Mouse (Mus musculus) limb, embryonic 10.5 days (tissue): Measurements from ENCODE around the gene Syn3. TPM values are rescaled to one million over a fixed set of nuclear protein-coding genes. Genes with fewer than 3 reads are reported as not detected.

Experiments
- DNase-seq: peaks from one replicate; pipeline ENCODE4 v3.0.0-alpha.2; 2017; ENCODE audit warnings: low spot score
- H3K27ac ChIP-seq: fragments of 300-500 bp; sonication (generic); 2 replicates; pipeline ENCODE4 v1.5.1; 2016; ENCODE audit warnings: mild to moderate bottlenecking
- H3K27me3 ChIP-seq: fragments of 300-500 bp; sonication (generic); 2 replicates; pipeline ENCODE4 v1.6.1; 2016; ENCODE audit warnings: low read depth, mild to moderate bottlenecking; ENCODE audit not compliant: poor library complexity, severe bottlenecking
- H3K36me3 ChIP-seq: fragments of 300-500 bp; sonication (generic); 2 replicates; pipeline ENCODE4 v1.6.1; 2016; ENCODE audit warnings: mild to moderate bottlenecking, moderate library complexity
- H3K4me1 ChIP-seq: fragments of 300-500 bp; sonication (generic); 2 replicates; pipeline ENCODE4 v1.6.1; 2016
- H3K4me3 ChIP-seq: fragments of 300-500 bp; sonication (generic); 2 replicates; pipeline ENCODE4 v1.5.1; 2016; ENCODE audit warnings: mild to moderate bottlenecking, moderate library complexity
- H3K9me3 ChIP-seq: fragments of 300-500 bp; sonication (generic); replicated peaks from 2 replicates; pipeline ENCODE4 v1.6.1; 2016; ENCODE audit warnings: mild to moderate bottlenecking
- WGBS: fragments of 180-500 bp; shearing (Covaris S2); methylation state at CpG from one replicate; pipeline ENCODE4 v1.1.7; 2016; 5-methylcytosine and 5-hydroxymethylcytosine counted together
- polyA plus RNA-seq: library from polyadenylated mRNA; unstranded; fragments of >200 nt; fragmentation: Nextera tagmentation; extraction: Ambion mirVana; gene quantifications from 2 replicates; pipeline ENCODE4 v1.2.1, GENCODE M21; 2016

Gene Syn3
- polyA plus RNA-seq, 1 experiment from 2014 or later: 3.6 TPM

DNA sequence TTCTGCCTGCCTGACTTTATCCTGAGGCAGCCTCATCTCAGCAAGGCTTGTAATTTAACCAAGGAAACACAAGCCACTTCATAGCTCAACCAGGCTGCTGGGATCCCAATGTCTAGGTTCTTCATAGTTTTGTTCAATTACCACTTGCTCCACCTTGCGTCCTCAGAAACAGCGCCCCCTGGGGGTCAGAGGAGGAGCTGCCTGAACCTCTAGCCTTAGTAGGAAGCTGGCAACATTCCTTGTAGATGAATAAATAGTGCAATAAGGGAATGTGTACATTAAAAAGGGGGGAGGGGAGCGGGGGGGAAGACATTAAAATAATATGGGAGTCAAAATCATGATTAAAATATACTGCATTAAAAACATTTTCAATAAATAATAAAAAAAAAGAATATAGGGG lies 14.7 kb downstream of the Syn3 start:
- Histone ChIP-seq H3K9me3 (no peaks in the 10 kb centered on the region), H3K27me3 (no peaks in the 10 kb centered on the region), H3K4me1 (peaks cover 36% of the 10 kb centered on the region), H3K27ac (no peak overlapping the region), H3K36me3 (no peaks in the 10 kb centered on the region), H3K4me3 (no peak overlapping the region)
- WGBS: 15% methylated on average over 3 of the region's 3 CpGs
- peak; percentile 66 for DNase-seq

DNA sequence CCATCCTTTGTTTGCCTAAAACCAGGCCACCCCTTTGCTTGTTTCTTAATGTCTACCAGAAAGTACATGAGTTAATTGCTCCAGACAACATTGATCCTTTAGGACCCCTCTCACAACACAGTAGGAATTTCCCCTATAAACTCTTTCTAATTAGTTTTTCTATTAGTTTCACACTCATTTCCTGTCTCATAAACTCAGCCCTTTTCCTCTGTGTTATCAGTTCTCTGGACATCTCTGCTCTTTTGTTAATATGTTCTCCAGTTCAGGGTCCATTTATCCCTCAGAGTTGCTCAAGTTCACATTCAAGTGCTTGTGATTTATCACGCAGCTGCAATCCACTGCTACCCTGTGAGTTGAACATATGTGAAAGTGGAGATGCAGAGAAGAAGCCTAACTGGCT lies 16.2 kb downstream of the Syn3 start:
- WGBS: 56% methylated on average over 1 of the region's 1 CpGs
- no peaks in the 10 kb centered on the region for H3K36me3 ChIP-seq
- H3K27ac ChIP-seq: peak overlapping the region; percentile 80
- H3K4me3 ChIP-seq: no peak overlapping the region
- peaks cover 36% of the 10 kb centered on the region for H3K4me1 ChIP-seq
- DNase-seq: no peak
- H3K27me3 ChIP-seq: no peaks in the 10 kb centered on the region
- H3K9me3 ChIP-seq: no peaks in the 10 kb centered on the region

DNA sequence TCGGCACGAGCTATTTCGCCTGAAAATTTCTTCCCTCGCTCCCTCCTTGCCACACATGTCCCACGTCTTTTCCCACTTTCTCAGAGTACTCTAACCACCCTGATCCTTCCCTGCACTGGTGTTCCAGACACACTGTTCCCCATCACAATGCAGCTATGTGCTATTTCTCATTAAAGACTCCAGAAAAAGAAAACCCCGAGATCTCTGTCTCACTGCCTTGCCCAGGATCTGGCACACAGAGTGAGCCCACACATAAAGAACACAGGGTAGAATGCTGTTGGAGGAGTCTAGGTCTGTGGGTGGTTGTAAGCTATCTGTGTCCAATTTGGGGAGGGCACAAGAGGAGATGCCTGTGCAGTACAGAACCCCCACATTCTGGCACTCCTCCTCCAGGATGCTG lies 18.0 kb downstream of the Syn3 start:
- H3K36me3 ChIP-seq: no peaks in the 10 kb centered on the region
- peaks cover 38% of the 10 kb centered on the region for H3K4me1 ChIP-seq
- H3K4me3 ChIP-seq: no peak overlapping the region
- WGBS: 84% methylated on average over 6 of the region's 6 CpGs
- DNase-seq: no peak
- H3K27me3 ChIP-seq: no peaks in the 10 kb centered on the region
- no peaks in the 10 kb centered on the region for H3K9me3 ChIP-seq
- peak overlapping the region; percentile 54 for H3K27ac ChIP-seq

DNA sequence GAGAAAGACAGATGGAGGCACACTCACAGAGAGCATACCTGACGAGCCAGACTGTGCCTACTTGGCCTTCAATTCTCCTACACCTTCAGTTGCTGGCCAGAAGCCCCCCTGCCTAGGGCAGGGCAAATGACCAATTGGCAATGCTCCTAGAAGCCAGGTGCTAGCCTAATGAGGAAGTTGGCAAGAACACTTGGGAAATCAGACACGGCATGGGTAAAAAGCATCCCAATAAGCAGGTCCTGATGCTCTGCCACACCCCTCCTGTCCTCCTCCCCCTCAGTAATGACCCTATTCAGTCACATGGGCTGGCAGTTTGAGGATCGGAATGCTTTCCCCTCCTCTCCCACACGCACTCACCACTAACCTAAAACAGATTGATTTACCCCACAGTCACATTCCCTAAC lies 19.0 kb downstream of the Syn3 start:
- H3K9me3 ChIP-seq: no peaks in the 10 kb centered on the region
- no peak overlapping the region for H3K27ac ChIP-seq
- peaks cover 38% of the 10 kb centered on the region for H3K4me1 ChIP-seq
- WGBS: 34% methylated on average over 4 of the region's 4 CpGs
- H3K36me3 ChIP-seq: no peaks in the 10 kb centered on the region
- no peak overlapping the region for H3K4me3 ChIP-seq
- no peaks in the 10 kb centered on the region for H3K27me3 ChIP-seq
- DNase-seq: no peak

DNA sequence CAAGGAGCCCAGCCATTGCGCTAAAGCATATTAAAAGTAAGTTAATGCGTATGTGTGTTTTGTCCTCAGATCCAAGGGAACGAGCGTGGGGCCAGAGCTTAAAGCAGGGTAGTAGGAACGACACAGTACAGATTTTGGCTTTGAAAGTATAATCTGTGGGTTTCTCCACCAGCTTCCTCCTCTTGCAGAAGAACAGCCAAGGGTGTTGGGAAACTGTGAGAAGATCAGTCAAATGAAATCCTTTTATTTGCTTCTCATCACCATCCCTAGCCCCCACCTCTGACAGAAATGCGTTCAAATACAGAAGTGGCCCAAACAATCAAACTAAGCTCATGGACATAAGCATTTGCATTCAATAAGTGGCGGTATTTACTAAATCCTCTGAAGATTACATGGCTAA lies 22.0 kb downstream of the Syn3 start:
- 90% methylated on average over 7 of the region's 7 CpGs for WGBS
- Histone ChIP-seq H3K4me1 (peaks cover 24% of the 10 kb centered on the region), H3K36me3 (no peaks in the 10 kb centered on the region)

DNA sequence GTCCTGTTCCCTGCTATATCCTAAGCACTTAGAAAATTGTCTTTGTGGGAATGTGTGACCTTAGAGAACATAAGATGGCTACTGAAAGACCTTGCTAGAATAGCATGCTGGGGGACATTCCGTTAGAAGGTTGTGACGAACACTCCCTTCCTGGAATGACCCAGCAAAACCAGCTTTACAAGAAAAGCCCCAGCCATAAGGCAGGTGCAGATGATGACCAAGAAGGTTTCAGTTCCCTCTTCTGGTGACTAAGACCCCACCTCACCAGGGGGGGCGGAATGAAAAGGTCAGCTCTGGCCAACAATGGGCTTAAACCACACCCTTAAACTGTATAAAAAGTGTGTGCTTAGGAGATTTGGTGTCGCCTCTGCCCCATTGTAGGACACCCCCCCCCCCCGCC lies 23.4 kb downstream of the Syn3 start:
- Histone ChIP-seq H3K9me3 (no peaks in the 10 kb centered on the region), H3K36me3 (no peaks in the 10 kb centered on the region), H3K4me3 (no peak overlapping the region), H3K27me3 (no peaks in the 10 kb centered on the region), H3K27ac (no peak overlapping the region), H3K4me1 (peaks cover 12% of the 10 kb centered on the region)
- no peak for DNase-seq
- WGBS: 89% methylated on average over 5 of the region's 5 CpGs

More for the DNA sequence above, 22.0 kb downstream of the Syn3 start:
- DNase-seq: no peak
- Histone ChIP-seq H3K9me3 (no peaks in the 10 kb centered on the region), H3K27me3 (no peaks in the 10 kb centered on the region), H3K27ac (no peak overlapping the region), H3K4me3 (no peak overlapping the region)

DNA sequence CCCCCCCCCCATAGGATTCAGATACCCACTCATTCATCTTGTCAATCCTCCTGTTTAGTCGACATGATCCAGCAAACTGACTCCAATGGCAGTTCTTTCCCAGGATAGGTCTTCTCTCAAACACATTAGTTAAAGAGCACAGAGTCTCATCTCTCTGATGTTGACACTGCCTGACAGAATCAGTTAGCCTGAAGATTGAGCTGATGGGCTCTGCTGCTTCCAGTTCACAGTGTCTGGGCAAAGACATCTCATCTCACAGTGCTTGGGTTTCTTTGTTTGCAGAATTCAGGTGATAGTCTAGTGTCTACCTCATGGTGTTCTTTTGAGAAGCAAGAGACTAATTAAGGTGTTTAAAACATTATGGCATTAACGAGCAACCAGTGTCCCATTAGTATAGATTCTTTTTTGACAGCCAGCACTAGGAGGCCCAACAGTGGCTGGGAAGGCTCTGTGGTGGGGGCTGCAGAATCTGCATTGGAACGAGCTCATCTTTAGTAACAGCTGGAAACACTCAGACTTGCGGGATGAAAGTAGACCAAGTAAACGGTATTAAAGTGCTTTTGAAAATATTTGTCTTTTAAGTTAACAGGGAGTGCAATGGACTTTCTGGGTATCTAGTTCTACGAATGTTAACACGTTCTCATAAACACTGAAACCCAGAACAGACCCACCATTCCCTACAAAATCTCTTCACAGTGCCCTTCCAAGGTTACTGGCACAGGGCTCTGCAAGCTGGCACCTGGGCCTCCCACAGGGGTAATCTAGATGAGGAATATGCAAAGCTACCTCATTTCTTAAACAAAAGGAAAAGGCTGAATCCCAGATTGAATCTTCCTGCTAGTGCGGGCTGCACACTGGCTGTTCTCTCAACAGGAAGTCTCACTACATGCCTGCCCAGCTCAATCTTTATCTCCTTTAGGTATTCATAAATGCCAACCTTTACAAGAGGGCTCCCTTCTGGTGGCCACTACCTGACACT lies 24.2 kb downstream of the Syn3 start:
- Histone ChIP-seq H3K4me3 (no peak overlapping the region), H3K27ac (no peak overlapping the region), H3K4me1 (peaks cover 4% of the 10 kb centered on the region), H3K9me3 (no peaks in the 10 kb centered on the region), H3K27me3 (no peaks in the 10 kb centered on the region), H3K36me3 (no peaks in the 10 kb centered on the region)
- DNase-seq: no peak
- WGBS: 72% methylated on average over 8 of the region's 8 CpGs

DNA sequence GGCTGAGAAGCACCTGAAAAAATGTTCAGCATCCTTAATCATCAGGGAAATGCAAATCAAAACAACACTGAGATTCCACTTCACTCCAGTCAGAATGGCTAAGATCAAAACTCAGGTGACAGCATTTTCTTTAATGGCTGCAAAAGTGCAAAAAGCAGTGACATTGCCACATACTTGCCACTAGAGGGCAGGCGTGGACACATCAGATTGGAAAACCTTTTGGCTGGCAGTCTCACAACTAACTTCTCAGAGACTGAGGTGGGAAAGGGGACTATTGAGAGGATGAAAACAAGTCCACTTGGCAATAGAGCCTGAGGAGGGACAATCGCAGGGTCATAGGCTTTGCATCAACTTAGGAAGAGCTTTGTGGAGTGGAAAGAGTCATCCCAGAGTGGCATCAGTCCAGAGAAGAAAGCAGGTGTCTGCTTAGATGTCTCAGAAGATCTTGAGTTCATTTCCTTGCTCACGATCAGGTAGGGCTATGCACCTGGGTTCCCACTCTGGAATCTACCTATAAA lies 25.0 kb downstream of the Syn3 start:
- Histone ChIP-seq H3K4me3 (no peak overlapping the region), H3K36me3 (no peaks in the 10 kb centered on the region), H3K4me1 (0 out of 2 replicates have a peak, but pooled peaks cover 2% of the 10 kb centered on the region), H3K27ac (no peak overlapping the region), H3K27me3 (no peaks in the 10 kb centered on the region), H3K9me3 (no peaks in the 10 kb centered on the region)
- WGBS: 39% methylated on average over 3 of the region's 3 CpGs
- peak; percentile 64 for DNase-seq

DNA sequence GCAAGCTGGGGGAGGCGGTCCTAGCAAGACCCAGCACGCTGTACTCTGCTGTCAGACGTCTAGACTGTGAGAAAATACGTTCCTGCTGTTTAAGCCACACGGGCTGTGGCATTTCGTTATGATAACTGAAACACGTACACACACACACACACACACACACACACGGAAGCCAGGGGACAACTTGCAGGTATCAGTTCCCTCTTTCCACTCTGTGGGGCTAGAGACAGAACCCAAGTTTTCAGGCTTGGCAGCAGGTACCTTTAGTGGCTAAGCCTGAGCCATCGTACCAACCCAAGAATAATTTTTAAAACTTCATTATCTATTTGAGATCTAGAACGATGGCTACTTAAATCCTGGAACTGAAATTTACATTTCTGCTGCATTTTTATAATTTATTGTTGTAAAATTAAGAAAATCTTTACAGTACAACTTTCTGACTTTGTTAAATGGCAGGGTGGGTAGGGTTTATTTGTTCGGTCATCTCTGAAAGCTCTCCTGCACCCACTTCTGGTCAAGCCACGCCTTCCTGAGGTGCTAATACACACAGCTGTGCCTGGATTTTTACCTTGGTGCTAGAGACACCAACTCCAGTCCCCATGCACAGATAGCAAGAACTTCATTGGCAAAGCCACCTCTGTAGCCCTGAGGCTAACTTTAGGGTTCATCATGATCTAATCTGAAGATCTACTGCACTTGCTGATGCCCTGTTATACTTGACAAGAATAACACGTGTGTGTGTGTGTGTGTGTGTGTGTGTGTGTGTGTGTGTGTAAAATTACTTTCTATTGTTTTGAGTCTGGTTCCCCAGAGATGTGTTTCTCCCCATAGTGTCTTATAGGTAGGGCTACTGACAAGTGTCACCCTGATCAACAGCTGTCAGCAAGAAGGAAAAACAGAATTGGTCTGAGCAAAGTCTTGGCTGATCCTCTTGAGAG lies 29.8 kb downstream of the Syn3 start:
- WGBS: 81% methylated on average over 13 of the region's 13 CpGs
- Histone ChIP-seq H3K36me3 (no peaks in the 10 kb centered on the region), H3K9me3 (no peaks in the 10 kb centered on the region), H3K27ac (no peak overlapping the region), H3K4me1 (no peaks in the 10 kb centered on the region), H3K27me3 (no peaks in the 10 kb centered on the region), H3K4me3 (no peak overlapping the region)
- DNase-seq: no peak

DNA sequence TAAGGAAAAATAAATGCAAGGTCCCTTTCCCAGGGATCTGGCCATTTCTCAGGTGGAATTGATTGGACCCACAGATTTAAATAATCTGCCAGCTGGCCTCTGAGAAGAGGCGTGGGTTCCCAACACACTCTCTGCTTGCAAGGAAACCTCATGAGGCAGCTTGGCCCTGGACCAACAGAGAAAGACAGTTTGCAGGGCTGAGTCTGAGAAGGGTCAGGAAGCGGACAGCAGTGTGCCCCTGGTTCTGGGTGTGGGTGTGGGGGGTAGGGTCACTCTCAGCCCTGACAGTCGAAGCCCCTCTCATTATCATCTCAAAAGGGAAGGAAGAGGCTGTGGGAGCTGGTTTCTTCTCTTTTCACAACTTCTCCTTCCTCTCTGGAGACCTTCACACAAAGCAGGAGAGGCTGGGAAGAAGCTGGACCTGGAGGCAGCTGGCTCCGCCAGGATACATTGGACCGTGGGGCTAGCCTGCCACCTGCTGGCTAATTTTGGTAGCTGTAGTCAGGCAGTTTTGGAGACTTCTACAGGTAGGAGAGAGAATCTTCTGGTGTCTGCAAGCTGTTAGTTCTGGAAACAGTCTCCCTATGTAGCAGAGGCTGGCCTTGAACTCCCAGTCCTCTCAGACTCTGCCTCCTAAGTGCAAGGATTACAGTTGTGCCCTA lies 35.0 kb downstream of the Syn3 start:
- 30% methylated on average over 5 of the region's 5 CpGs for WGBS
- Histone ChIP-seq H3K9me3 (no peaks in the 10 kb centered on the region), H3K4me1 (peaks cover 4% of the 10 kb centered on the region; the same call in 1 of the 2 replicates), H3K27me3 (no peaks in the 10 kb centered on the region), H3K27ac (peak overlapping the region; percentile 53), H3K4me3 (no peak overlapping the region), H3K36me3 (no peaks in the 10 kb centered on the region)
- peak; percentile 89 for DNase-seq

DNA sequence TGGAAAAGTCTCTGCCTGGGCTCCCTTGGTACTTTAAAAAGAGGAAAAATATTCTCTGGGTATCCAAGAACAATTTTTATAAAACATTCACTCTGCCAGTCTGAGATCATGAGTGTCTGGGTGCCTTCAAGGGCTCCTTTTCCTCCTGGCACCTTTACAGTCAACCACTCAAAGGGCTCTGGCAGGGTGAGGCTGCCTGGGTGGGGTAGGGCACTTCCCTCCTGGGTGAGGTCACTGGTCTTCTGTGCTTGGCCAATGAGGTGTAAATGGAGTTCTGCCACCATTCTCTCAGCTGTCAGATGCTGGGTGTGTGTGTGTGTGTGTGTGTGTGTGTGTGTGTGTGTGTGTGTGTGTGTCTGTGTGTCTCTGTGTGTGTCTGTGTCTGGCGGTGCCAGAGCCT lies 39.1 kb downstream of the Syn3 start:
- H3K9me3 ChIP-seq: no peaks in the 10 kb centered on the region
- H3K4me1 ChIP-seq: peaks cover 11% of the 10 kb centered on the region
- no peaks in the 10 kb centered on the region for H3K36me3 ChIP-seq
- 83% methylated on average over 1 of the region's 1 CpGs for WGBS
- H3K27me3 ChIP-seq: no peaks in the 10 kb centered on the region
- DNase-seq: no peak
- H3K27ac ChIP-seq: no peak overlapping the region
- no peak overlapping the region for H3K4me3 ChIP-seq

DNA sequence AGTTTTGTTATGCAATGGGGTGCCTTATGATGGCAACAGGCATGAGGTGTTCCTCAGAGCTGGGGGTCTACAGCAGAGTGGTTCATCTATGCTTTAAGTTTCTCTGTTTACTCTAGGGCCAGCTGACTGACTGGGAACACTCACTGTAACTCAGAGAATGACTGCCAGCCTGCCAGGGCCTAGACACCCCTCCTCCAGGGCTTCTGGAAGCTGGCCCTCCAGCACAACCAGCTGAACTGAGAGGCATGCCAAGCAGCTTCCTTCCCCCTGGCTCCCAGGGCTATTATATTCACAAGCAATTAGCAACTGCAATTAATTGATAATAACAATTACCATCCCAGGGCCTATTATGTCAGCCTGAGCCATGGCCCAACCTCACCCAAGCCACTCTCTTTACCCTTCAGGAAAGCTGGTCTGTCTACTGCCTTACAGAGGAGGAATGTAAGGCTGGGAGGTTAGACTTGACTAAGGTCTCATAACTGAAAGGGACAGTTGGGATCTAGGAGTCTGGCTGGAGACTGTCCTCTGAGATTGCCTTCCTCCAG lies 41.0 kb downstream of the Syn3 start:
- H3K9me3 ChIP-seq: no peaks in the 10 kb centered on the region
- peaks cover 10% of the 10 kb centered on the region for H3K4me1 ChIP-seq
- H3K27me3 ChIP-seq: peaks cover 9% of the 10 kb centered on the region; the same call in 1 of the 2 replicates
- H3K36me3 ChIP-seq: no peaks in the 10 kb centered on the region
- peak overlapping the region; percentile 26; the same call in 1 of the 2 replicates for H3K27ac ChIP-seq
- DNase-seq: no peak
- H3K4me3 ChIP-seq: no peak overlapping the region
